Mouse (Mus musculus) sigmoid colon, adult 10 weeks (tissue): ENCODE measurements around the gene Zwilch. TPM values are rescaled to one million over a fixed set of nuclear protein-coding genes. Genes with fewer than 3 reads are reported as not detected.

ENCODE experiments used
- polyA plus RNA-seq: library from polyadenylated mRNA; stranded (reverse); fragments of 350-450 nt; fragmentation: Illumina TruSeq; extraction: RNeasy Lipid Tissue Mini Kit (QIAGEN cat#74804); gene quantifications from one replicate; pipeline ENCODE4 v1.2.3, GENCODE M21; 2014; ENCODE audit warnings: low read depth, low replicate concordance

Zwilch gene
- 12.4 TPM for polyA plus RNA-seq

GRCm38 (mm10) chr9:64172816-64173665, at the start of gene Zwilch, which contains the start of gene Rpl4:
Zwilch (minus strand) TSS chr9:64173104.
Rpl4 (plus strand) TSS chr9:64173375.

GRCm38 (mm10) chr9:64178974-64179646, 6.2 kb upstream of the Zwilch start, which contains the start of gene Snapc5:
Snapc5 (plus strand) TSS chr9:64179274.

GRCm38 (mm10) chr9:64116876-64117275, 56.0 kb downstream of the Zwilch start, which contains the start of gene Lctl:
Lctl (plus strand) TSS chr9:64117147.

Other genes with a start within 250 kb of the Zwilch start
- gene Smad6, start 151.0 kb downstream of the Zwilch start, polyA plus RNA-seq = 4.5 TPM
- gene Lctl, start 56.0 kb downstream of the Zwilch start, polyA plus RNA-seq = not detected
- 663 TPM for gene Rpl4, start 271 bp upstream of the Zwilch start, polyA plus RNA-seq
- gene Snapc5, start 6.2 kb upstream of the Zwilch start, polyA plus RNA-seq = 90.4 TPM
- not detected for gene Uchl4, start 62.1 kb upstream of the Zwilch start, polyA plus RNA-seq
- gene Map2k1, start 80.5 kb upstream of the Zwilch start, polyA plus RNA-seq = 181 TPM
- gene Tipin, start 108.5 kb upstream of the Zwilch start, polyA plus RNA-seq = 41.2 TPM
- 10.9 TPM for gene Dis3l, start 168.2 kb upstream of the Zwilch start, polyA plus RNA-seq
- gene Megf11, start 212.5 kb upstream of the Zwilch start, polyA plus RNA-seq = not detected